Mouse (Mus musculus) brain, adult 2 months (tissue): ENCODE results near the gene Ccdc92b.

ENCODE experiments used
- DNase-seq: peaks from one replicate; pipeline ENCODE4 v3.0.0; 2011; ENCODE audit warnings: low read depth, low spot score

Ccdc92b gene

GRCm38 (mm10) chr11:74611437-74611836, 8.0 kb upstream of the Ccdc92b start:
- no peak for DNase-seq

- no peak for DNase-seq
Observed at GRCm38 (mm10) chr11:74613428-74613827, 6.0 kb upstream of the Ccdc92b start.

GRCm38 (mm10) chr11:74615571-74615970, 3.8 kb upstream of the Ccdc92b start:
- DNase-seq, result no peak

- no peak for DNase-seq
Observed at GRCm38 (mm10) chr11:74619956-74620300, 523 bp downstream of the Ccdc92b start.

- no peak for DNase-seq
Observed at GRCm38 (mm10) chr11:74621974-74622669, 2.7 kb downstream of the Ccdc92b start.

GRCm38 (mm10) chr11:74623693-74624092, 4.3 kb downstream of the Ccdc92b start:
- DNase-seq, result no peak

GRCm38 (mm10) chr11:74625333-74625732, 5.9 kb downstream of the Ccdc92b start:
- DNase-seq, result no peak

GRCm38 (mm10) chr11:74627481-74627880, 8.1 kb downstream of the Ccdc92b start:
- DNase-seq, result no peak

GRCm38 (mm10) chr11:74631880-74632789, 12.7 kb downstream of the Ccdc92b start:
- no peak for DNase-seq

- DNase-seq, result peak; percentile 89
Observed at GRCm38 (mm10) chr11:74634490-74635275, 15.3 kb downstream of the Ccdc92b start.

- DNase-seq, result peak; percentile 49
Observed at GRCm38 (mm10) chr11:74637486-74637885, 18.1 kb downstream of the Ccdc92b start.

- peak; percentile 94 for DNase-seq
Observed at GRCm38 (mm10) chr11:74637971-74638790, 18.8 kb downstream of the Ccdc92b start.

GRCm38 (mm10) chr11:74638791-74639411, 19.5 kb downstream of the Ccdc92b start:
- no peak for DNase-seq

GRCm38 (mm10) chr11:74639628-74640027, 20.2 kb downstream of the Ccdc92b start:
- no peak for DNase-seq

GRCm38 (mm10) chr11:74647966-74648365, 28.6 kb downstream of the Ccdc92b start:
- no peak for DNase-seq

GRCm38 (mm10) chr11:74648676-74649075, 29.3 kb downstream of the Ccdc92b start:
- no peak for DNase-seq

- DNase-seq, result peak; percentile 98
Observed at GRCm38 (mm10) chr11:74649095-74649646, 29.8 kb downstream of the Ccdc92b start, which contains the start of gene Cluh. TSS of gene Cluh (plus strand) at chr11:74649495.

GRCm38 (mm10) chr11:74649647-74650551, 30.5 kb downstream of the Ccdc92b start:
- peak; percentile 43 for DNase-seq

- DNase-seq, result no peak
Observed at GRCm38 (mm10) chr11:74650576-74651100, 31.2 kb downstream of the Ccdc92b start.
